Mouse (Mus musculus): ENCODE measurements around the gene Fancg.

DNA sequence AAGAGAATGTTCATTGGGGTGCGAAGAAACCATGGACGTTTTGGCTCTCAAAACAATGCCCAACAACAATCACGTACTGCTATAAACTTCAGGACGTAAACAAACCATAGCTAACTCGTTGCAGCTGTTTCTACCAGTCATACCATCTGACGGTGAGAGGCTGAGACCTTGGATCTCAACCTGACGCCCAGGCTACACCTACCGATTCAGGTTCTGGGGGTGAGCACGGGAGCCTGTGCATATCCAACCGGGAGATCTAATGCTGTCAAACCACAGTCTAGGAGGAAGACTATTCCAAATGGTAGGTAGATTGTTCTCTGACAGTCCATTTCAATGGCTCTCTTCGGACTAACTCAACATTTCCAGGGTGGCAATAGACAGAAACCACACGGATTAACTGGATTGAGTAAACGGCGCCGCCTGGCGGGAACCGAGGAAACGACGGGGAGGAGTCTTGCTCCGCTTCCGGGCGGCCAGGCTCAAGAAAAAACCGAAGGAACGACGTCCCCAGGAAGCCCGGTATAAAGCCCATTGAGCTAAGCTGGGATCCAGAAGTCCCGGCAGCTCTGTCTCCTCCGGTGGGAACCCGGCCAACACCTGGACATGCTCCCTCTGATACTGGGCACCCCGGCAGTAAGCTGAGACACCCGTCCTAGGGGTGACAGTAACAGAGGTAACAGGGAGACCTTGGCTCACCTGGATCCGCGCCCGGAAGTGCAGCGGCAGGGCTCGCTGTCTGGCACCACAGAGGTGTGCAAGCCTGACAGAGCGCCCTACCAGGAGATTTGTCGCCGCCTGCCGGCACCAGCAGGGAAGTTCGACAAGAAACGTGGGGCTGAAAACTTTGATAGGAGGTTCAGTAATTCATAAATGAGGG is 15.0 kb upstream of the Fancg start, which contains the start of gene Pigo:
- TF ChIP-seq POLR2A (IDR thresholded peaks at IDR 0.05; ENCODE audit: low read depth, low read length) (no peak; the same call in 1 of the 2 replicates), CTCF (IDR thresholded peaks at IDR 0.05; ENCODE audit: extremely low read depth, insufficient read depth, insufficient read length, insufficient replicate concordance) (peak; percentile 93)
